ENCODE assay signal across 30 mouse cellular contexts in genomic region chr7:98728499-98728898, GRCm38 (mm10). TPM values are rescaled to one million over a fixed set of nuclear protein-coding genes. Genes with fewer than 3 reads are reported as not detected.
DNase-seq lines count a peak whose midpoint lies in the region; ATAC-seq and TF ChIP-seq lines count a peak whose summit lies in the region.
"Had no signal": no experiment of that assay in that cellular context is flagged by ENCODE, and none has a peak within 500 bp of the region (broad histone marks: within the 10 kb centered on the region; RNA-seq: fewer than 3 reads in every experiment).

No protein-coding gene starts in this region.

- peaks cover 34% of the 10 kb centered on the region for H3K4me1 ChIP-seq in kidney, embryonic 16.5 days (ENCODE audit: insufficient read depth, low read length)
- H3K4me1 ChIP-seq: stomach, embryonic 15.5 days had no signal

- POLR2A ChIA-PET in Patski (lab: Charles Lee), result no interaction called here

- no peaks in the 10 kb centered on the region for H3K27me3 ChIP-seq in kidney, embryonic 16.5 days (ENCODE audit: insufficient read depth, low read length)
- H3K27me3 ChIP-seq in Patski, result peaks cover 12% of the 10 kb centered on the region
- H3K27me3 ChIP-seq: CH12.LX; embryonic facial prominence, embryonic 15.5 days had no signal

- no peak overlapping the region for H3K9ac ChIP-seq in kidney, embryonic 16.5 days (replicated peaks; ENCODE audit: low read length)
- H3K9ac ChIP-seq: embryonic facial prominence, embryonic 15.5 days; forebrain, embryonic 12.5 days; forebrain, postnatal 0 days; hindbrain, embryonic 14.5 days; limb, embryonic 15.5 days; liver, embryonic 13.5 days; stomach, embryonic 15.5 days had no signal

- no peaks in the 10 kb centered on the region for H3K36me3 ChIP-seq in kidney, embryonic 16.5 days (ENCODE audit: insufficient read depth, low read length)
- H3K36me3 ChIP-seq: embryonic facial prominence, embryonic 10.5 days; embryonic facial prominence, embryonic 15.5 days; forebrain, embryonic 12.5 days; limb, embryonic 15.5 days; liver, embryonic 13.5 days; stomach, embryonic 15.5 days had no signal

- H3K4me2 ChIP-seq in kidney, embryonic 16.5 days (replicated peaks; ENCODE audit: low read depth, low read length), result no peak overlapping the region
- H3K4me2 ChIP-seq: embryonic facial prominence, embryonic 15.5 days; forebrain, embryonic 12.5 days; heart, embryonic 11.5 days; hindbrain, embryonic 14.5 days; limb, embryonic 15.5 days; liver, embryonic 13.5 days; stomach, embryonic 15.5 days had no signal

- peak; percentile 42 for DNase-seq in heart, adult 11 months
- DNase-seq in heart, postnatal 36 days, result no peak
- DNase-seq in kidney, postnatal 4 days, result no peak
- DNase-seq in Patski (ENCODE audit: low read depth, low spot score), result peak; percentile 24
- DNase-seq in frontal cortex, postnatal 10 days (ENCODE audit: low spot score in 2 of 2), result no peak
- DNase-seq in retina, embryonic 14.5 days (ENCODE audit: low spot score), result no peak
- DNase-seq: cerebellum, adult 11-12 months; cerebellum, adult 9-11 months; forebrain, postnatal 0 days; gastrocnemius, postnatal 10 days; heart, postnatal 4 days; liver, embryonic 13.5 days; lung, adult 2 months; lung, postnatal 14 days; midbrain, embryonic 14.5 days; retina, postnatal 1 day; right cerebral cortex, postnatal 25 days; thymus, adult 18-20 months; thymus, postnatal 25 days had no signal

- no peaks in the 10 kb centered on the region for H3K9me3 ChIP-seq in kidney, embryonic 16.5 days (ENCODE audit: low read length)
- H3K9me3 ChIP-seq: embryonic facial prominence, embryonic 10.5 days; embryonic facial prominence, embryonic 15.5 days; forebrain, embryonic 12.5 days; limb, embryonic 15.5 days; liver, embryonic 13.5 days; stomach, embryonic 15.5 days had no signal

- intact Hi-C loops in heart, postnatal 36 days (cut with DNase I), result no loop called here

- H3K4me3 ChIP-seq in kidney, embryonic 16.5 days (ENCODE audit: low read length), result no peak overlapping the region
- H3K4me3 ChIP-seq: embryonic facial prominence, embryonic 15.5 days; forebrain, embryonic 12.5 days; left cerebral cortex, adult 2 months; limb, embryonic 15.5 days; liver, embryonic 13.5 days; stomach, embryonic 15.5 days had no signal

- in situ Hi-C loops in Patski (cut with MboI; ENCODE audit: low pct_unique_long_range_greater_than_20kb), result no loop called here

- CTCF ChIA-PET in Patski (lab: Charles Lee), result interaction anchor here (0.7 kb wide), 1 partner anchor 351 kb away, joined by 3 read pairs; no protein-coding TSS in a partner anchor

- H3K27ac ChIP-seq in kidney, embryonic 16.5 days (ENCODE audit: low read length), result peak overlapping the region; percentile 3; the same call in 1 of the 2 replicates
- H3K27ac ChIP-seq: embryonic facial prominence, embryonic 15.5 days; forebrain, embryonic 12.5 days; hindbrain, embryonic 14.5 days; left cerebral cortex, adult 2 months; limb, embryonic 15.5 days; liver, embryonic 13.5 days; stomach, embryonic 15.5 days had no signal

- WGBS in kidney, embryonic 16.5 days, result 63% methylated on average over 3 of the region's 3 CpGs

- ATAC-seq in kidney, embryonic 16.5 days (ENCODE audit: low FRiP score, low TSS enrichment), result no peak
- no peak for ATAC-seq in Patski
- ATAC-seq: forebrain, postnatal 0 days; inflammation-experienced regulatory T-cells, adult 6 months had no signal

- TF ChIP-seq CTCF in Patski (IDR thresholded peaks at IDR 0.05), result no peak

RNA-seq across cellular contexts. Expression of gene Thap12, which starts 25.6 kb away (rescaled TPM):
- 10 to 100 TPM; 71.1 to 72.8 TPM for total RNA-seq in heart, postnatal 36 days (2021)
- 53.7 and 54.4 TPM in 2 replicates for polyA plus RNA-seq in kidney, embryonic 16.5 days (2015; fragmentation: Nextera tagmentation; extraction: Ambion mirVana)
- polyA plus RNA-seq in Patski (2021), result 46.9 TPM

Comparison
In these comparisons a context has a peak if more than half of its experiments do, and no peak if none do; other contexts are left out.
1. DNase-seq: peak in heart, adult 11 months (single experiment) and Patski (single experiment); none in heart, postnatal 36 days (0 of 2), kidney, postnatal 4 days (0 of 2), frontal cortex, postnatal 10 days (0 of 2) and retina, embryonic 14.5 days (single experiment).